Mouse (Mus musculus): ENCODE measurements around the gene Gtf2ird2. TPM values are rescaled to one million over a fixed set of nuclear protein-coding genes. Genes with fewer than 3 reads are reported as not detected.
A peak's percentile ranks its signal among the peaks of the same experiment; 100 is the strongest.

Gene Gtf2ird2
- polyA plus RNA-seq, 1 experiment from 2014 or later, result 8.8 TPM

DNA sequence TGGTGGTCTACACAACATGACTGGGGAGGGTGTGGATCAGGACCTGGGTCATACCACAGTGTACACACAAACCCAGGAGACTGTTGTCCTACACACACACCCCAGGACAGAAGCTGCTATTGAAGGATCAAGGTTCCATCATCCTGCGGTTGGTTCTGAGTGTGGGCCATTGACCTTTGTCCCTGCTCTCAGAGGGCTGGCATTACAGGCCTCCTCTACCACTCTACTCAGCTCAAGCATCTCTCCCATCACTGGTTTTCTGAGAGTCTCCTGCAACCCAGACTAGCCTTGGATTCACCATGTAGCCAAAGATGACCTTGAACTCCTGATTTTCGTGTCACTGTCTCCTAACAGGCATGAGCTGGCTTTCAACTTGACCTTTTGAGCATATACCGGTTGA is 52.4 kb downstream of the Gtf2ird2 start:
- 86% methylated on average over 3 of the region's 3 CpGs for WGBS
- H3K9ac ChIP-seq, result no peak overlapping the region
- no peaks in the 10 kb centered on the region for H3K9me3 ChIP-seq (replicated peaks)
- H3K4me3 ChIP-seq (replicated peaks), result no peak overlapping the region
- no peak for ATAC-seq (ENCODE audit: insufficient number of reproducible peaks, low FRiP score, low TSS enrichment, low read depth)
- H3K4me1 ChIP-seq, result peaks cover 49% of the 10 kb centered on the region
- H3K4me2 ChIP-seq (replicated peaks), result no peak overlapping the region
- peaks cover 60% of the 10 kb centered on the region for H3K36me3 ChIP-seq
- no peaks in the 10 kb centered on the region for H3K27me3 ChIP-seq
- peak overlapping the region; percentile 71; the same call in 1 of the 2 replicates for H3K27ac ChIP-seq (replicated peaks)

DNA sequence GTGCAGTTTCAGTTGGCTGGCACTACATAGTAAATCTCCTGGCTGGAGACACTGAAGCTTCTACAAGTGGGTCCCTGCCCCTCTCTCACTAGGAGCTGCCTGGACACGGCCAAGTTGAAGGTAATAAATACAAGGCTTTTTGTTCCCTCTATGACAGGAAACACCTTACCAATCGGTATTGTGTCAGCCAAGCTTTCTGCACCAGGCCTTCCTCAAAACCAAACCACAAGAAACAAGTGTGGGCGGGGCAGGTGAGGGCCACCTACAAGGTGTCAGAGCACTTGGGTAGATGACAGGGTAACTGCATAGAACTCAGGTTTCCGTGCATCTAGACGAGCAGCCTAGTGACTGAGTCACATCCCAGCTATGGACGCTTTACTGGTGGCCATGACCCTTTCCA is 53.0 kb downstream of the Gtf2ird2 start:
- H3K4me3 ChIP-seq (replicated peaks), result no peak overlapping the region
- 81% methylated on average over 6 of the region's 6 CpGs for WGBS
- H3K4me2 ChIP-seq (replicated peaks), result no peak overlapping the region
- no peak overlapping the region for H3K9ac ChIP-seq
- peaks cover 65% of the 10 kb centered on the region for H3K36me3 ChIP-seq
- ATAC-seq (ENCODE audit: insufficient number of reproducible peaks, low FRiP score, low TSS enrichment, low read depth), result no peak
- H3K27ac ChIP-seq (replicated peaks), result 0 out of 2 replicates have a peak overlapping the region, but pooled peaks have one; percentile 71
- no peaks in the 10 kb centered on the region for H3K27me3 ChIP-seq
- peaks cover 49% of the 10 kb centered on the region for H3K4me1 ChIP-seq
- H3K9me3 ChIP-seq (replicated peaks), result no peaks in the 10 kb centered on the region

GRCm38 (mm10) chr5:134237508-134237907 is 53.7 kb downstream of the Gtf2ird2 start:
- Histone ChIP-seq H3K4me3 (replicated peaks) (no peak overlapping the region), H3K4me1 (peaks cover 44% of the 10 kb centered on the region), H3K9ac (no peak overlapping the region), H3K27ac (replicated peaks) (no peak overlapping the region), H3K9me3 (replicated peaks) (no peaks in the 10 kb centered on the region), H3K27me3 (no peaks in the 10 kb centered on the region), H3K4me2 (replicated peaks) (no peak overlapping the region), H3K36me3 (peaks cover 72% of the 10 kb centered on the region)
- 89% methylated on average over 11 of the region's 11 CpGs for WGBS
- no peak for ATAC-seq (ENCODE audit: insufficient number of reproducible peaks, low FRiP score, low TSS enrichment, low read depth)

- Histone ChIP-seq H3K9me3 (replicated peaks) (no peaks in the 10 kb centered on the region), H3K4me1 (peaks cover 38% of the 10 kb centered on the region), H3K4me2 (replicated peaks) (no peak overlapping the region), H3K4me3 (replicated peaks) (no peak overlapping the region), H3K36me3 (peaks cover 79% of the 10 kb centered on the region), H3K27me3 (no peaks in the 10 kb centered on the region), H3K27ac (replicated peaks) (no peak overlapping the region), H3K9ac (no peak overlapping the region)
- 79% methylated on average over 28 of the region's 28 CpGs for WGBS
- no peak for ATAC-seq (ENCODE audit: insufficient number of reproducible peaks, low FRiP score, low TSS enrichment, low read depth)
These were observed 54.3 kb downstream of the Gtf2ird2 start for GRCm38 (mm10) chr5:134237936-134238760.

GRCm38 (mm10) chr5:134241831-134242230 is 58.0 kb downstream of the Gtf2ird2 start:
- no peak for ATAC-seq (ENCODE audit: insufficient number of reproducible peaks, low FRiP score, low TSS enrichment, low read depth)
- Histone ChIP-seq H3K4me2 (replicated peaks) (no peak overlapping the region), H3K27ac (replicated peaks) (no peak overlapping the region), H3K36me3 (peaks cover 100% of the 10 kb centered on the region), H3K9ac (no peak overlapping the region), H3K4me3 (replicated peaks) (no peak overlapping the region), H3K27me3 (no peaks in the 10 kb centered on the region), H3K9me3 (replicated peaks) (no peaks in the 10 kb centered on the region), H3K4me1 (peaks cover 7% of the 10 kb centered on the region; the same call in 1 of the 2 replicates)
- 75% methylated on average over 5 of the region's 5 CpGs for WGBS

DNA sequence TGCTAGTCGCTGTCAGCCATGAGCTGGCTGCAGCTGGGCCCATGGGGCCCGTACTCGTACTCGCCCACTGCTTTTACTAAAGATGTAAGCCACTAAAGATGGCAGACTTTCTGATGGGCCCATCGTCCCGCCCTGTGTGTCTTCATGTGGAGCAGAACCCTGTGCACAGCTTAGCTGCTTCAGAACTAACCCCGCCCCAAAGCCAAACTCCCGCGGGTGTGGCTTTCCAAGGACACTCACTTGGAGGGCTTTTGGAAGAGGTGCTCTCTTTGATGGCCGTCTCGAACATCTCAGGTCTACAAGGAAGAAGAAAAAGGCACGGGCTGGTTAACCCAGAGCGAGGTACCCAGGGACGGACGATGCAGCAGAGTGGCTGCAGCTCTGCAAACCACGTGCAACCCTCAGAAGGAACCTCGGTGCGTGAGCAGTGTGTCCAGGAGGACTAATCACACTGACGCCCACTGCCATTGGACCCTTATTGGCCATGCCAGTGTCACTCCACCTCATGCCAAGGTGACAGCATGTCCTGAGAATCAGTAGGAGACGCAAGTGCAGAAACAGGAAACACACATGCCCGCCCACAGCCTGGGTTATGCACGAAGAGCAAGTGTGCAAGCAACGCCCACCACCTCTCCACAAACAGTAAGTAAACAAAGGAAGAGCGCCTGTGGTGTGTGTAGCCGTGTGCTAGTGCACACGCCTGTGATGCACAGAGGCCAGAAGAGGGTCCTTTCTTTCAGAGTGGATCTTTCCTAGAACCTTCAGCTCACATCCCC is 60.0 kb downstream of the Gtf2ird2 start:
- Histone ChIP-seq H3K4me2 (replicated peaks) (no peak overlapping the region), H3K9me3 (replicated peaks) (no peaks in the 10 kb centered on the region), H3K36me3 (peaks cover 100% of the 10 kb centered on the region), H3K9ac (no peak overlapping the region), H3K27ac (replicated peaks) (no peak overlapping the region), H3K27me3 (no peaks in the 10 kb centered on the region), H3K4me3 (replicated peaks) (no peak overlapping the region), H3K4me1 (no peaks in the 10 kb centered on the region)
- ATAC-seq (ENCODE audit: insufficient number of reproducible peaks, low FRiP score, low TSS enrichment, low read depth), result no peak
- 90% methylated on average over 26 of the region's 26 CpGs for WGBS

DNA sequence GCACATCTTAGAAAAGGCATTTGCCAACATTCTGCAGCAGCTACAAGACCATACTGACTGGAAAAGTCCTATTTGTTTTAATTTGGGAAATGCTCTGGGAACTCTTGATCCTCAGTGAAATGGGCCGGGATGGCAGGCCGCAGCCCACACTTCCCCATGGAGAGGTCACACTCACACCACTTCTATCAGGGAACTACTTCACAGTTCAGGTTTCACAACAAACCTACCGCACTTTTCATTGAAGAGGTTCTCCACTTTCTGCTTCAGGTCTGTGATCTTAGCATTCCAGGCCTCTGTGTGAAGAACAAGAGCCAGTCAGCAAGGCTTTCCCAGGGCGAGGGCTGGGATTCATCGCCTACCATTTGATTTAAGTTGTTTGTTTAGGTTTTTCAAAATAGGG is 61.1 kb downstream of the Gtf2ird2 start:
- H3K4me2 ChIP-seq (replicated peaks), result no peak overlapping the region
- H3K27me3 ChIP-seq, result no peaks in the 10 kb centered on the region
- ATAC-seq (ENCODE audit: insufficient number of reproducible peaks, low FRiP score, low TSS enrichment, low read depth), result no peak
- H3K4me1 ChIP-seq, result no peaks in the 10 kb centered on the region
- no peak overlapping the region for H3K27ac ChIP-seq (replicated peaks)
- WGBS, result 92% methylated on average over 5 of the region's 5 CpGs
- no peak overlapping the region for H3K9ac ChIP-seq
- no peaks in the 10 kb centered on the region for H3K9me3 ChIP-seq (replicated peaks)
- H3K36me3 ChIP-seq, result peaks cover 100% of the 10 kb centered on the region
- H3K4me3 ChIP-seq (replicated peaks), result no peak overlapping the region

GRCm38 (mm10) chr5:134246146-134246545 is 62.3 kb downstream of the Gtf2ird2 start:
- 79% methylated on average over 5 of the region's 5 CpGs for WGBS
- H3K36me3 ChIP-seq, result peaks cover 98% of the 10 kb centered on the region
- no peaks in the 10 kb centered on the region for H3K9me3 ChIP-seq (replicated peaks)
- H3K27me3 ChIP-seq, result no peaks in the 10 kb centered on the region
- H3K4me1 ChIP-seq, result no peaks in the 10 kb centered on the region
- no peak for ATAC-seq (ENCODE audit: insufficient number of reproducible peaks, low FRiP score, low TSS enrichment, low read depth)
- no peak overlapping the region for H3K4me2 ChIP-seq (replicated peaks)
- no peak overlapping the region for H3K27ac ChIP-seq (replicated peaks)
- H3K9ac ChIP-seq, result no peak overlapping the region
- H3K4me3 ChIP-seq (replicated peaks), result no peak overlapping the region

GRCm38 (mm10) chr5:134248608-134249244 is 64.9 kb downstream of the Gtf2ird2 start:
- no peak overlapping the region for H3K27ac ChIP-seq (replicated peaks)
- peaks cover 98% of the 10 kb centered on the region for H3K36me3 ChIP-seq
- H3K4me3 ChIP-seq (replicated peaks), result no peak overlapping the region
- no peaks in the 10 kb centered on the region for H3K9me3 ChIP-seq (replicated peaks)
- H3K4me1 ChIP-seq, result no peaks in the 10 kb centered on the region
- no peak overlapping the region for H3K9ac ChIP-seq
- H3K27me3 ChIP-seq, result no peaks in the 10 kb centered on the region
- WGBS, result 88% methylated on average over 14 of the region's 14 CpGs
- ATAC-seq (ENCODE audit: insufficient number of reproducible peaks, low FRiP score, low TSS enrichment, low read depth), result no peak
- H3K4me2 ChIP-seq (replicated peaks), result no peak overlapping the region

DNA sequence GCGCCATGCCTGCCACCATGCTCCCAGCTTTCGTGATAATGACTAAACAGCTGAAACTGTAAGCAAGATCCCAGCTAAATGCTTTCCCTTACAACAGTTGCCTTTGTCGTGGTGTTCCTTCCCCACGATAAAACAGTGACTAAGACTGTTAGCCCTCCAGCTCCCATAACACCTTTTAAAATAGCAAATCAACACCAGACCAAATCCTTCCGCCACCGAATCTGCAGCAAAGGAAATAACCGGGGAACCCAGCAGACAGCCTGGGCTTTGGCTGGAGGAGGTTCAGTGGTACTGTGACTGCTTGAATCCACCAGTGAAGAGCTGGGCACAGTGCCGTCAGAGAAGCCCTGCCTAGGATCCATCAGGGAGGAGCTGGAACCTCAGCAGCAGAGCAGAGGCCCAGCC is 65.4 kb downstream of the Gtf2ird2 start:
- H3K4me3 ChIP-seq (replicated peaks), result no peak overlapping the region
- H3K36me3 ChIP-seq, result peaks cover 96% of the 10 kb centered on the region
- H3K9ac ChIP-seq, result no peak overlapping the region
- H3K9me3 ChIP-seq (replicated peaks), result no peaks in the 10 kb centered on the region
- H3K4me1 ChIP-seq, result no peaks in the 10 kb centered on the region
- no peak for ATAC-seq (ENCODE audit: insufficient number of reproducible peaks, low FRiP score, low TSS enrichment, low read depth)
- 82% methylated on average over 8 of the region's 8 CpGs for whole genome bisulfite sequencing
- H3K27ac ChIP-seq (replicated peaks), result no peak overlapping the region
- no peaks in the 10 kb centered on the region for H3K27me3 ChIP-seq
- no peak overlapping the region for H3K4me2 ChIP-seq (replicated peaks)

DNA sequence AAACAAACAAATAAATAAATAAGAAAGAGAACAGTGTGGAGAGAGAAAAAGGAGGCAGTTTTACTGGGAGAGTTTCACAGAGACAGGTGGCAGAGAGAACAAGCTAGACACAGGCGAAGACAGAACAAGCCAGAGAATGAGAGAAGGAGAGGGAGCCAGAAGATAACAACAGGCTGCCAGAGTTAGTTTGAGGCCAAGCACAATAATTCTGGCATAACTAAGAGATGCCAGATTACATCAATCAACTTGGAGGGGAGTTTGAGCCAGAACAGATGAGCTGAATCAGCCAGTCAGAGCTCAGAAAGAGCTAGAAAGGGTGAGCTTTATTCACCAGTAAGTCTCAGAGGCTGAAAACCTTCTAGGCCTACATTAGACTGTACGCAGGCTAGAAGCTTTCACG is 66.8 kb downstream of the Gtf2ird2 start:
- Histone ChIP-seq H3K36me3 (peaks cover 96% of the 10 kb centered on the region), H3K27me3 (no peaks in the 10 kb centered on the region), H3K4me3 (replicated peaks) (no peak overlapping the region), H3K27ac (replicated peaks) (no peak overlapping the region), H3K4me2 (replicated peaks) (no peak overlapping the region), H3K9ac (no peak overlapping the region), H3K4me1 (no peaks in the 10 kb centered on the region), H3K9me3 (replicated peaks) (no peaks in the 10 kb centered on the region)
- 92% methylated on average over 3 of the region's 3 CpGs for WGBS
- ATAC-seq (ENCODE audit: insufficient number of reproducible peaks, low FRiP score, low TSS enrichment, low read depth), result no peak

Measured in embryonic facial prominence, embryonic 15.5 days (tissue).